Mouse (Mus musculus): ENCODE data around the gene Npvf. TPM values are rescaled to one million over a fixed set of nuclear protein-coding genes. Genes with fewer than 3 reads are reported as not detected.
"Not testable (repeated sequence)": the region's sequence is repeated elsewhere in the genome, so short reads cannot be mapped to it uniquely, and the experiment has no call there.

Gene Npvf
- total RNA-seq, 2 experiments from 2014 or later: not detected

DNA sequence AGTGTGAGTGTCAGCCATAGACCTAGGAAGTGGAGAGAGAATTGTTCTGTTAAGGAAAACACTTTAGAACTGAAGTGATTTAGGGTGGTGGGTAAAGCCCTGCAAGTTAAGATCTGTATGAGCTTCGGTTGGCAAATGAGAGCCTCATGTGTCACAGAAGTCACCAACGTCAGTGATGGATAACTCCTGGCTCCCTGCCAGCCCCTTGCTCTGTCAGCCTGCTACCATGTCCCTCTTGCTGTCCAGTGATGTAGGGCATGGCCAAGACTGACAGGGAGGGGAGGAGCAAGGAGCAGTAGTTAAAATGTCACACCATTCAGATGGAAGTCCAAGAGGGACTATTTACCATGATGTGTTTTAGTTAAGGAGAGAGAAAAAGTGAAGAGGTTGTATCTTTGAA is 14.6 kb downstream of the Npvf start:
- peak; percentile 64 for DNase-seq

DNA sequence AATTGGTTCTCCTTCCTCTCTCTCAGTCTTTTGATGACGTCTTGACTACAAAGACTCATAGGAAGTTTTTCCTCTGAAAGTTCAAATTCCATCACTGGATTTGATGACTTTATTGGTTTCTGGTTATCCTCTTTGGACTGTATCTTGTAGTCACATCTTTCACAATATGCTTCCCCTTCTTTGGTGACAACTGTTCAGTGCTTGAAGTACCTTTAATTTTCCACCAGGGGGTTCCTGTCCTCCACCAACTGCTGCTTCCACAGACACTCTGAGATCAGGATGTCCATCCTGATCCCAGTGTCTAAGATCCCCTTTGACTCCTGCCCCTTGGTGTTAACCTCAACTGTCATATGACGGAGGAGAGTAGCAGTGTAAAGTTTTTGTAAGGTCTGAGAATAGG is 28.1 kb downstream of the Npvf start:
- DNase-seq: not testable (repeated sequence)

DNA sequence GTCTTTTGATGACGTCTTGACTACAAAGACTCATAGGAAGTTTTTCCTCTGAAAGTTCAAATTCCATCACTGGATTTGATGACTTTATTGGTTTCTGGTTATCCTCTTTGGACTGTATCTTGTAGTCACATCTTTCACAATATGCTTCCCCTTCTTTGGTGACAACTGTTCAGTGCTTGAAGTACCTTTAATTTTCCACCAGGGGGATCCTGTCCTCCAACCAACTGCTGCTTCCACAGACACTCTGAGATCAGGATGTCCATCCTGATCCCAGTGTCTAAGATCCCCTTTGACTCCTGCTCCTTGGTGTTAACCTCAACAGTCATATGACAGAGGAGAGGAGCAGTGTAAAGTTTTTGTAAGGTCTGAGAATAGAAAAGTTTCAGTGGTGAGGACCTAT is 36.0 kb downstream of the Npvf start:
- DNase-seq: not testable (repeated sequence)

DNA sequence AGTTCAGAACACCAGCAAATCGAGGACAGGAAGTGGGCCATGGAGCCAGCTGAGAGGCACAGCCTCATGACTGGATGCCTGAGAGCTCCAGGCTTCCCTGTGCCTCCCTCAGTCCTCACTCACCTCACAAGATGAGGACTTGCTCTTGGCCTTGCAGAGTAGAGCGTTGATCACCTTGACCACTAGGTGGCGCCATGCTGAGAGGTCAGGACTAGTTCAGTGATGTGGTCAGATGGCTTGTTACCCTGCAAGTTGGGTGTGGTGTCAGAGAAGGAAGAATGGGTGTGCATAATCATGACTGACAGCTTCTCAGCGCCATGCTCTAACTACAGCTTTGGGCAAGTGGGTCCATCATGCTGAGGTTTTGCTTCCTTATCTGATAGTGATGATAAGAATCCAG is 52.6 kb downstream of the Npvf start:
- peak; percentile 43 for DNase-seq

Other genes with a start within 250 kb of the Npvf start
- 10 to 100 TPM; 26.2 to 37.8 TPM for gene Osbpl3, start 198.2 kb downstream of the Npvf start, total RNA-seq (2021)
- gene Cycs, start 87.9 kb downstream of the Npvf start, total RNA-seq (2021): 100 to 1,000 TPM; 116 to 124 TPM
- under 1 TPM; 0.79 to 0.99 TPM for gene 4921507P07Rik, start 57.8 kb downstream of the Npvf start, total RNA-seq (2021)

Measured in adrenal gland, postnatal 10 days (tissue).